Mouse (Mus musculus): ENCODE results near the gene Ash1l.

GRCm38 (mm10) chr3:89091811-89092508, 141.5 kb downstream of the Ash1l start:
- TF ChIP-seq MYOD1 (IDR thresholded peaks at IDR 0.05; ENCODE audit: control insufficient read depth in 1 of 3, insufficient read length in 2 of 3, low read depth in 2 of 3) (no peak), POLR2AphosphoS2 (IDR thresholded peaks at IDR 0.05; ENCODE audit: insufficient read length, low read depth) (no peak), CEBPB (IDR thresholded peaks at IDR 0.05; ENCODE audit: insufficient read depth, poor library complexity, severe bottlenecking) (no peak), POLR2A (IDR thresholded peaks at IDR 0.05; ENCODE audit: insufficient read length, low read depth) (no peak), E2F4 (IDR thresholded peaks at IDR 0.05; ENCODE audit: insufficient read depth) (no peak), MYOG (IDR thresholded peaks at IDR 0.05; ENCODE audit: control insufficient read depth in 1 of 3, insufficient read depth in 1 of 3, insufficient read length in 2 of 3, low read depth in 2 of 3) (no peak), TCF12 (IDR thresholded peaks at IDR 0.05; ENCODE audit: insufficient read depth, poor library complexity, severe bottlenecking) (no peak), MAX (IDR thresholded peaks at IDR 0.05; ENCODE audit: low read depth) (no peak), TCF3 (IDR thresholded peaks at IDR 0.05; ENCODE audit: insufficient read length, low read depth) (no peak)

Measured in myocyte (in vitro differentiated cells).